Mouse (Mus musculus) forebrain, embryonic 11.5 days (tissue): Measurements from ENCODE around the gene Olfr518. TPM values are rescaled to one million over a fixed set of nuclear protein-coding genes. Genes with fewer than 3 reads are reported as not detected.

Experiments
- ATAC-seq: fragments of 200-750 bp; cut with Nextera tagmentation; replicated peaks from 2 replicates; pipeline ENCODE4 v1.8.0; 2017; ENCODE audit warnings: moderate TSS enrichment; ENCODE audit not compliant: low FRiP score
- DNase-seq: peaks from one replicate; pipeline ENCODE4 v3.0.0-alpha.2; 2017; ENCODE audit warnings: low spot score
- H3K27ac ChIP-seq: fragments of 300-500 bp; sonication (generic); 2 replicates; pipeline ENCODE4 v1.5.1; 2014; ENCODE audit warnings: low read depth, low read length
- H3K27me3 ChIP-seq: fragments of 300-500 bp; sonication (generic); 2 replicates; pipeline ENCODE4 v1.6.1; 2014; ENCODE audit warnings: mild to moderate bottlenecking, low read length, mixed read lengths; ENCODE audit not compliant: control insufficient read depth, insufficient read depth
- H3K36me3 ChIP-seq: fragments of 300-500 bp; sonication (generic); 2 replicates; pipeline ENCODE4 v1.6.1; 2014; ENCODE audit warnings: mild to moderate bottlenecking, low read length, moderate library complexity, mixed read lengths; ENCODE audit not compliant: control insufficient read depth, insufficient read depth
- H3K4me1 ChIP-seq: fragments of 300-500 bp; sonication (generic); replicated peaks from 2 replicates; pipeline ENCODE4 v1.6.1; 2014; ENCODE audit warnings: low read length, mixed read lengths; ENCODE audit not compliant: control insufficient read depth, insufficient read depth
- H3K4me2 ChIP-seq: fragments of 300-500 bp; sonication (generic); 2 replicates; pipeline ENCODE4 v1.6.1; 2014; ENCODE audit warnings: low read depth, mild to moderate bottlenecking, low read length, moderate library complexity, mixed read lengths; ENCODE audit not compliant: severe bottlenecking
- H3K4me3 ChIP-seq: fragments of 300-500 bp; sonication (generic); 2 replicates; pipeline ENCODE4 v1.5.1; 2014; ENCODE audit warnings: low read depth, low read length
- H3K9ac ChIP-seq: fragments of 300-500 bp; sonication (generic); 2 replicates; pipeline ENCODE4 v1.6.1; 2014; ENCODE audit warnings: low read length
- H3K9me3 ChIP-seq: fragments of 300-500 bp; sonication (generic); 2 replicates; pipeline ENCODE4 v1.6.1; 2016; ENCODE audit warnings: low read length, mixed read lengths; ENCODE audit not compliant: control insufficient read depth
- WGBS: fragments of 180-500 bp; shearing (Covaris S2); extraction: QIAGEN DNeasy Blood & Tissue Kit; methylation state at CpG from one replicate; pipeline ENCODE4 v1.1.7; 2014; 5-methylcytosine and 5-hydroxymethylcytosine counted together
- polyA plus RNA-seq: library from polyadenylated mRNA; unstranded; fragments of >200 nt; fragmentation: Nextera tagmentation; extraction: Ambion mirVana; gene quantifications from 2 replicates; pipeline ENCODE4 v1.2.1, GENCODE M21; 2014

Olfr518 gene
- polyA plus RNA-seq, 1 experiment from 2014 or later = not detected

DNA sequence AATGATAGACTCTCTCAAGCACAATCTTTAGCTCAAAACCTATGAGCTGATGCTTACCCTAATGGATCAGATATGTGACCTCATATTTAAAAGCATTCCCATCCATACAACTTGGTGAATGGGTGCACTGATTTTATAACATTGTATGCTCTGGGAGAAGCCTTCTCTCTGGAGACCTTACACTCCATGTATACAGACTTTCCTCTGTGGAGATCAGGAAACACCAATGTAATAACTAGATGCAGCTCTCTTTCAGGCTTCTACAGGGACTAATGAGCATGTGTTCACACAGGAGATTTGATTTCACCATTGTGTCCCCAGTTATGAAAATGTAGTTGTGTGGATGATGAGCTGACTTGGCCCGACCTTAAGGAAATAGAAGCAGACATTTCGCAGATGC, 34.4 kb downstream of the Olfr518 start, which contains the start of gene Olfr516:
Gene Olfr516 (minus strand): TSS at position 101 of the 400 bp plus-strand sequence.
- Histone ChIP-seq H3K4me1 (no peaks in the 10 kb centered on the region), H3K9ac (no peak within 1 kb of the TSS), H3K36me3 (no peaks in the 10 kb centered on the region), H3K27me3 (no peaks in the 10 kb centered on the region), H3K4me2 (no peak within 1 kb of the TSS), H3K4me3 (no peak within 1 kb of the TSS), H3K27ac (no peak within 1 kb of the TSS), H3K9me3 (no peaks in the 10 kb centered on the region)
- WGBS = 91% methylated on average over 2 of the region's 2 CpGs
- ATAC-seq (no peak), DNase-seq (no peak)

Other genes with a start within 250 kb of the Olfr518 start
- not detected in 2 replicates for gene Olfr509, start 233.1 kb downstream of the Olfr518 start, polyA plus RNA-seq
- not detected in 2 replicates for gene Olfr510, start 218.6 kb downstream of the Olfr518 start, polyA plus RNA-seq
- gene Olfr512, start 171.7 kb downstream of the Olfr518 start, polyA plus RNA-seq = not detected in 2 replicates
- not detected in 2 replicates for gene Olfr513, start 134.0 kb downstream of the Olfr518 start, polyA plus RNA-seq
- gene Olfr514, start 59.0 kb downstream of the Olfr518 start, polyA plus RNA-seq = not detected in 2 replicates
- not detected in 2 replicates for gene Olfr516, start 34.5 kb downstream of the Olfr518 start, polyA plus RNA-seq
- not detected in 2 replicates for gene Olfr517, start 12.6 kb downstream of the Olfr518 start, polyA plus RNA-seq
- gene Olfr519, start 9.4 kb upstream of the Olfr518 start, polyA plus RNA-seq = not detected in 2 replicates
- not detected in 2 replicates for gene Nlrp10, start 45.2 kb upstream of the Olfr518 start, polyA plus RNA-seq
- 87.3 and 96.9 TPM in 2 replicates for gene Eif3f, start 49.4 kb upstream of the Olfr518 start, polyA plus RNA-seq
- gene Tub, start 65.3 kb upstream of the Olfr518 start, polyA plus RNA-seq = 15.1 and 15.6 TPM in 2 replicates
- 16.1 and 18.2 TPM in 2 replicates for gene Ric3, start 198.3 kb upstream of the Olfr518 start, polyA plus RNA-seq